8 mouse cellular contexts compared by ENCODE assay signal in the genomic region with DNA sequence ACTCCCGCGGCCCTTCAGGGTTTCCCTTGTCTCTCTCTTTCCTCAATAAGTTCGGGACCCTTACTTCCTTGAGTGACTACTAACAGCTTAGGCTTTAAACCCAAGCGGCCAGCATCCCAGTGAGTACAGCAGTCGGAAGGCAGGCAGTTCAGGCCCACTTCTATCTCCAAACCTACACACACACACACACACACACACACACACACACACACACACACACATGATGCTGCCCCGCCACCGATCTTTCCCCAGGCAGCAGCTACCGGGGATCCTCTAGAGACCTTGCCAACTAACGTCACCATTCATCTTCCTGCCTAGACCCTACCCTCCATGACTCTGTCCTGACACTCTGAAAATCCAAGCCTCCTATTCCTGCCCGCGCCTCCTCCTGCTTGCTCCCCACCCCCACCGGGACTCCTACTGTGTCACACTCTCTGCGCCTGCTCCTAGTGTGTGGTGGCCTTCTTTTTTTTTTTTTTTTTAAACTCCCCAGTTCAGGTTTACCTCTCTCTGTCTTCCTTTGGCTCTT. TPM values are rescaled to one million over a fixed set of nuclear protein-coding genes. Genes with fewer than 3 reads are reported as not detected.
DNase-seq lines count a peak whose midpoint lies in the region; ATAC-seq and TF ChIP-seq lines count a peak whose summit lies in the region.

No protein-coding gene starts in this region.

- peak overlapping the region; percentile 95 for H3K4me3 ChIP-seq in megakaryocyte, embryonic 14.5 days (replicated peaks)
- peak overlapping the region; percentile 81 for H3K4me3 ChIP-seq in brown adipose tissue, adult 24 weeks (ENCODE audit: insufficient read depth, low read depth, low read length)
- peak overlapping the region; percentile 68 for H3K4me3 ChIP-seq in forebrain, embryonic 16.5 days (replicated peaks; ENCODE audit: low read length)
- H3K4me3 ChIP-seq in liver, adult 2 months (ENCODE audit: insufficient read depth, low read depth, low read length), result peak overlapping the region; percentile 77

- H3K9me3 ChIP-seq in megakaryocyte, embryonic 14.5 days, result no peaks in the 10 kb centered on the region
- H3K9me3 ChIP-seq in forebrain, embryonic 16.5 days (ENCODE audit: control insufficient read depth, low read length), result no peaks in the 10 kb centered on the region

- peak overlapping the region; percentile 63 for H3K4me2 ChIP-seq in forebrain, embryonic 16.5 days (ENCODE audit: low read length)

- H3K27ac ChIP-seq in brown adipose tissue, adult 24 weeks (replicated peaks; ENCODE audit: low read depth, low read length), result peak overlapping the region; percentile 85
- peak overlapping the region; percentile 86 for H3K27ac ChIP-seq in forebrain, embryonic 16.5 days (ENCODE audit: low read length)
- peak overlapping the region; percentile 90 for H3K27ac ChIP-seq in liver, adult 2 months (replicated peaks; ENCODE audit: insufficient read depth, low read depth, low read length)

- peaks cover 73% of the 10 kb centered on the region for H3K4me1 ChIP-seq in megakaryocyte, embryonic 14.5 days
- H3K4me1 ChIP-seq in brown adipose tissue, adult 24 weeks (ENCODE audit: control insufficient read depth, insufficient read depth, insufficient read length, low read length), result peaks cover 7% of the 10 kb centered on the region
- H3K4me1 ChIP-seq in forebrain, embryonic 16.5 days (replicated peaks; ENCODE audit: control insufficient read depth, insufficient read depth, low read length), result peaks cover 12% of the 10 kb centered on the region
- peaks cover 17% of the 10 kb centered on the region for H3K4me1 ChIP-seq in liver, adult 2 months (ENCODE audit: control insufficient read depth, insufficient read depth, low read length)

- ATAC-seq in megakaryocyte, adult 5-6 weeks (ENCODE audit: poor library complexity, severe bottlenecking), result no peak
- no peak for ATAC-seq in forebrain, embryonic 16.5 days

- H3K27me3 ChIP-seq in megakaryocyte, embryonic 14.5 days (replicated peaks), result no peaks in the 10 kb centered on the region
- no peaks in the 10 kb centered on the region for H3K27me3 ChIP-seq in forebrain, embryonic 16.5 days (replicated peaks; ENCODE audit: control insufficient read depth, insufficient read depth, low read length)
- H3K27me3 ChIP-seq in liver, adult 2 months (ENCODE audit: control insufficient read depth, insufficient read depth, low read length), result no peaks in the 10 kb centered on the region

- peaks cover 22% of the 10 kb centered on the region for H3K36me3 ChIP-seq in megakaryocyte, embryonic 14.5 days (replicated peaks; ENCODE audit: low read length)
- no peaks in the 10 kb centered on the region for H3K36me3 ChIP-seq in forebrain, embryonic 16.5 days (ENCODE audit: control insufficient read depth, insufficient read depth)
- no peaks in the 10 kb centered on the region for H3K36me3 ChIP-seq in liver, adult 2 months (ENCODE audit: control insufficient read depth, insufficient read depth, low read length)

- DNase-seq in induced T-regulatory cell, adult 2 months (ENCODE audit: low read depth), result peak; percentile 61
- peak; percentile 37 for DNase-seq in liver, adult 2 months (ENCODE audit: extremely low read depth, low read depth, low spot score)
- DNase-seq in naive thymus-derived CD4-positive, alpha-beta T cell, adult 2 months (ENCODE audit: low read depth), result peak; percentile 72
- DNase-seq in urinary bladder, postnatal 36 days (ENCODE audit: low spot score in 2 of 2), result peak; percentile 51 to 62

- no peak for TF ChIP-seq POLR2A in liver, adult 2 months (IDR thresholded peaks at IDR 0.05; ENCODE audit: extremely low read depth, insufficient read depth, low read length)

- peaks cover 11% of the 10 kb centered on the region; the same call in 1 of the 2 replicates for H3K79me2 ChIP-seq in liver, adult 2 months (ENCODE audit: control insufficient read depth, insufficient read depth, low read length)

- WGBS in forebrain, embryonic 16.5 days, result 6% methylated on average over 13 of the region's 13 CpGs
- WGBS in liver, adult 2 months, result 1% methylated on average over 13 of the region's 13 CpGs

- TF ChIP-seq CTCF in liver, adult 2 months (IDR thresholded peaks at IDR 0.05; ENCODE audit: low read depth, low read length), result no peak

- H3K9ac ChIP-seq in forebrain, embryonic 16.5 days (replicated peaks; ENCODE audit: low read depth, low read length), result peak overlapping the region; percentile 78
- H3K9ac ChIP-seq in liver, adult 2 months (ENCODE audit: low read depth, low read length), result peak overlapping the region; percentile 86

RNA-seq across cellular contexts. Expression of gene Sertad1, which starts 1.1 kb away (rescaled TPM):
- polyA plus RNA-seq in megakaryocyte, embryonic 14.5 days (2012; ENCODE audit: insufficient read depth, low replicate concordance), result 159 and 273 TPM in 2 replicates
- 17.4 and 18.9 TPM in 2 replicates for total RNA-seq in megakaryocyte, adult 5-6 weeks (2015)
- total RNA-seq in megakaryocyte, adult 5-6 weeks (2017), result 11.2 and 19.7 TPM in 2 replicates
- polyA plus RNA-seq in brown adipose tissue, adult 24 weeks (2012; ENCODE audit: insufficient read depth, insufficient read length, missing spikeins), result 10.1 and 13.6 TPM in 2 replicates
- 6.5 and 7.0 TPM in 2 replicates for polyA plus RNA-seq in forebrain, embryonic 16.5 days (2015; fragmentation: Nextera tagmentation; extraction: Ambion mirVana)
- total RNA-seq in liver, adult 2 months (2014; rRNA removed), result 7.7 and 9.5 TPM in 2 replicates
- 8.8 and 11.6 TPM in 2 replicates for polyA plus RNA-seq in liver, adult 2 months (2012; rRNA removed)

RNA-seq across cellular contexts. Expression of gene Prx, which starts 11.3 kb away (rescaled TPM):
- 1.7 and 1.8 TPM in 2 replicates for polyA plus RNA-seq in megakaryocyte, embryonic 14.5 days (2012; ENCODE audit: insufficient read depth, low replicate concordance)
- total RNA-seq in megakaryocyte, adult 5-6 weeks (2015), result 0.05 and 0.16 TPM in 2 replicates
- total RNA-seq in megakaryocyte, adult 5-6 weeks (2017), result 0.22 TPM in 1 of 2 replicates, not detected in the other
- 0.32 and 0.50 TPM in 2 replicates for polyA plus RNA-seq in brown adipose tissue, adult 24 weeks (2012; ENCODE audit: insufficient read depth, insufficient read length, missing spikeins)
- polyA plus RNA-seq in forebrain, embryonic 16.5 days (2015; fragmentation: Nextera tagmentation; extraction: Ambion mirVana), result 1.1 and 1.3 TPM in 2 replicates
- total RNA-seq in liver, adult 2 months (2014; rRNA removed), result 0.07 TPM in 1 of 2 replicates, not detected in the other
- 0.05 and 0.07 TPM in 2 replicates for polyA plus RNA-seq in liver, adult 2 months (2012; rRNA removed)

RNA-seq across cellular contexts. Expression of gene Sertad3, which starts 14.2 kb away (rescaled TPM):
- 28.2 and 88.9 TPM in 2 replicates for polyA plus RNA-seq in megakaryocyte, embryonic 14.5 days (2012; ENCODE audit: insufficient read depth, low replicate concordance)
- total RNA-seq in megakaryocyte, adult 5-6 weeks (2015), result 5.8 and 7.8 TPM in 2 replicates
- total RNA-seq in megakaryocyte, adult 5-6 weeks (2017), result 11.1 and 11.6 TPM in 2 replicates
- 4.2 and 8.3 TPM in 2 replicates for polyA plus RNA-seq in brown adipose tissue, adult 24 weeks (2012; ENCODE audit: insufficient read depth, insufficient read length, missing spikeins)
- 11.6 and 14.8 TPM in 2 replicates for polyA plus RNA-seq in forebrain, embryonic 16.5 days (2015; fragmentation: Nextera tagmentation; extraction: Ambion mirVana)
- 3.5 and 4.6 TPM in 2 replicates for total RNA-seq in liver, adult 2 months (2014; rRNA removed)
- polyA plus RNA-seq in liver, adult 2 months (2012; rRNA removed), result 6.9 and 8.3 TPM in 2 replicates

RNA-seq across cellular contexts. Expression of gene Hipk4, which starts 35.3 kb away (rescaled TPM):
- polyA plus RNA-seq in megakaryocyte, embryonic 14.5 days (2012; ENCODE audit: insufficient read depth, low replicate concordance), result 1.6 and 2.1 TPM in 2 replicates
- total RNA-seq in megakaryocyte, adult 5-6 weeks (2015), result not detected in 2 replicates
- not detected in 2 replicates for total RNA-seq in megakaryocyte, adult 5-6 weeks (2017)
- not detected in 2 replicates for polyA plus RNA-seq in brown adipose tissue, adult 24 weeks (2012; ENCODE audit: insufficient read depth, insufficient read length, missing spikeins)
- polyA plus RNA-seq in forebrain, embryonic 16.5 days (2015; fragmentation: Nextera tagmentation; extraction: Ambion mirVana), result 0.24 and 0.67 TPM in 2 replicates
- not detected in 2 replicates for total RNA-seq in liver, adult 2 months (2014; rRNA removed)
- polyA plus RNA-seq in liver, adult 2 months (2012; rRNA removed), result not detected in 2 replicates

RNA-seq across cellular contexts. Expression of gene Blvrb, which starts 40.0 kb away (rescaled TPM):
- 330 and 332 TPM in 2 replicates for polyA plus RNA-seq in megakaryocyte, embryonic 14.5 days (2012; ENCODE audit: insufficient read depth, low replicate concordance)
- 35.3 and 42.0 TPM in 2 replicates for total RNA-seq in megakaryocyte, adult 5-6 weeks (2015)
- 15.5 and 16.2 TPM in 2 replicates for total RNA-seq in megakaryocyte, adult 5-6 weeks (2017)
- polyA plus RNA-seq in brown adipose tissue, adult 24 weeks (2012; ENCODE audit: insufficient read depth, insufficient read length, missing spikeins), result 80.2 and 109 TPM in 2 replicates
- 14.9 and 16.8 TPM in 2 replicates for polyA plus RNA-seq in forebrain, embryonic 16.5 days (2015; fragmentation: Nextera tagmentation; extraction: Ambion mirVana)
- 142 and 148 TPM in 2 replicates for total RNA-seq in liver, adult 2 months (2014; rRNA removed)
- polyA plus RNA-seq in liver, adult 2 months (2012; rRNA removed), result 268 and 304 TPM in 2 replicates

Comparison
In these comparisons a context has a peak if more than half of its experiments do, and no peak if none do; other contexts are left out.
1. RNA of gene Sertad1, which starts 1.1 kb away (polyA plus RNA-seq): 159 to 273 TPM in megakaryocyte, embryonic 14.5 days; 8.8 to 11.6 TPM in liver, adult 2 months, 10.1 to 13.6 TPM in brown adipose tissue, adult 24 weeks and 6.5 to 7.0 TPM in forebrain, embryonic 16.5 days; every median in the first group is over 10 times any median in the second.
2. Peak in every context shown above with its lines, with median percentiles within 50 percentile points of each other: H3K4me3 ChIP-seq, H3K27ac ChIP-seq and DNase-seq.